Mouse (Mus musculus): Measurements from ENCODE around the gene Gm17949.
A peak's percentile ranks its signal among the peaks of the same experiment; 100 is the strongest.

Gm17949 gene

GRCm38 (mm10) chr17:56990115-56990746 is 21.0 kb upstream of the Gm17949 start, which contains the start of gene Clpp:
Gene Clpp (plus strand): TSS chr17:56990305.
- DNase-seq (ENCODE audit: low spot score in 2 of 2), result peak; percentile 88 to 89

GRCm38 (mm10) chr17:56990966-56991365 is 20.3 kb upstream of the Gm17949 start:
- no peak for DNase-seq (ENCODE audit: low spot score in 2 of 2)

GRCm38 (mm10) chr17:56995046-56995445 is 16.2 kb upstream of the Gm17949 start:
- DNase-seq (ENCODE audit: low spot score in 2 of 2), result no peak

- no peak for DNase-seq (ENCODE audit: low spot score in 2 of 2)
Measured at GRCm38 (mm10) chr17:56996506-56996905, 14.8 kb upstream of the Gm17949 start.

GRCm38 (mm10) chr17:56997029-56997667 is 14.1 kb upstream of the Gm17949 start, which contains the start of gene Alkbh7:
Gene Alkbh7 (plus strand): TSS chr17:56997339.
- peak; percentile 93 to 95 for DNase-seq (ENCODE audit: low spot score in 2 of 2)

GRCm38 (mm10) chr17:56999414-56999813 is 11.9 kb upstream of the Gm17949 start:
- no peak for DNase-seq (ENCODE audit: low spot score in 2 of 2)

GRCm38 (mm10) chr17:56999968-57000609 is 11.2 kb upstream of the Gm17949 start, which contains the start of gene Pspn:
Gene Pspn (minus strand): TSS chr17:57000018.
- no peak for DNase-seq (ENCODE audit: low spot score in 2 of 2)

GRCm38 (mm10) chr17:57001228-57001627 is 10.0 kb upstream of the Gm17949 start:
- DNase-seq (ENCODE audit: low spot score in 2 of 2), result no peak

GRCm38 (mm10) chr17:57003994-57004393 is 7.3 kb upstream of the Gm17949 start:
- DNase-seq (ENCODE audit: low spot score in 2 of 2), result no peak

GRCm38 (mm10) chr17:57007137-57007905 is 3.9 kb upstream of the Gm17949 start:
- no peak for DNase-seq (ENCODE audit: low spot score in 2 of 2)

- no peak for DNase-seq (ENCODE audit: low spot score in 2 of 2)
Measured at GRCm38 (mm10) chr17:57010911-57011235, 396 bp upstream of the Gm17949 start.

- no peak for DNase-seq (ENCODE audit: low spot score in 2 of 2)
Measured at GRCm38 (mm10) chr17:57012245-57012795, 1.1 kb downstream of the Gm17949 start.

- no peak for DNase-seq (ENCODE audit: low spot score in 2 of 2)
Measured at GRCm38 (mm10) chr17:57019693-57020092, 8.4 kb downstream of the Gm17949 start.

- no peak for DNase-seq (ENCODE audit: low spot score in 2 of 2)
Measured at GRCm38 (mm10) chr17:57020960-57021359, 9.7 kb downstream of the Gm17949 start.

GRCm38 (mm10) chr17:57027471-57027870 is 16.2 kb downstream of the Gm17949 start:
- DNase-seq (ENCODE audit: low spot score in 2 of 2), result no peak

- DNase-seq (ENCODE audit: low spot score in 2 of 2), result no peak
Measured at GRCm38 (mm10) chr17:57029691-57030090, 18.4 kb downstream of the Gm17949 start.

- peak in 1 of 2 experiments; percentile 35 for DNase-seq (ENCODE audit: low spot score in 2 of 2)
Measured at GRCm38 (mm10) chr17:57030931-57031660, 19.8 kb downstream of the Gm17949 start, which contains the start of gene Khsrp. Gene Khsrp (minus strand): TSS chr17:57031522.

GRCm38 (mm10) chr17:57031661-57032420 is 20.6 kb downstream of the Gm17949 start:
- DNase-seq (ENCODE audit: low spot score in 2 of 2), result peak; percentile 99 to 100

GRCm38 (mm10) chr17:57032854-57033253 is 21.6 kb downstream of the Gm17949 start:
- no peak for DNase-seq (ENCODE audit: low spot score in 2 of 2)

- DNase-seq (ENCODE audit: low spot score in 2 of 2), result no peak
Measured at GRCm38 (mm10) chr17:57038978-57039377, 27.7 kb downstream of the Gm17949 start.

All from frontal cortex, postnatal 14 days (tissue).